Mouse (Mus musculus): ENCODE results near the gene Fam229a. TPM values are rescaled to one million over a fixed set of nuclear protein-coding genes. Genes with fewer than 3 reads are reported as not detected.
"Not testable (repeated sequence)": the region's sequence is repeated elsewhere in the genome, so short reads cannot be mapped to it uniquely, and the experiment has no call there.

Fam229a gene
- polyA plus RNA-seq, 1 experiment, result 0.88 TPM

DNA sequence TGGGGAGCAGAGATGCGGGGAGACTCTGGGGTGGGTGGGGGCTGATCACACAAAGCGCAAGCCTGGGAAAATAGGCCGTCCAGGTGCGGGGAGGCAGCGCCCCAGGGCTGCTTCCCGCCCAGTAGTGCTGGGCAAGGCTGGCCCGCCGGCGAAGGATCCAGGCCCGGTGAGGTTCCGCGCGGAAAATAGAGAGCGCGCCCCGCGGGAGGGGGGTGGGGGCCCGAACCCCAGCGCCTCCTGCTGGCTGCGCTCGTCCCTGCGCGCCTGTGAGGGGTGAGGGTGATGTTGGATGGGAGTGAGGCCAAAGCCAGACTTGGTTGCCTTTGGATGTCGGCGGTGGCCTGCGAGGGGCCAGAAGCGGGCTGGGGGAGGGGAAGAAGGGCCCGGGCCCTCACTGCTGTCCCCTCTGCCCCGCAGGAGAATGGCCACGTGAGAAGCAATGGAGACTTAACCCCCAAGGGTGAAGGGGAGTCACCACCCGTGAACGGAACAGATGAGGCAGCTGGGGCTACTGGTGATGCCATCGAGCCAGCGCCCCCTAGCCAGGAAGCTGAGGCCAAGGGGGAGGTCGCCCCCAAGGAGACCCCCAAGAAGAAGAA, 23.4 kb downstream of the Fam229a start:
- peak overlapping the region; percentile 56 for H3K4me3 ChIP-seq (ENCODE audit: insufficient read depth, low read length)
- TF ChIP-seq CTCF (IDR thresholded peaks at IDR 0.05; ENCODE audit: extremely low read depth, insufficient read depth, low read length) (0 out of 2 replicates have a peak, but pooled peaks have one; percentile 34), POLR2A (IDR thresholded peaks at IDR 0.05; ENCODE audit: extremely low read depth, insufficient read depth, low read length) (no peak)
- H3K27ac ChIP-seq (ENCODE audit: insufficient read depth, low read length), result no peak overlapping the region
- no peaks in the 10 kb centered on the region for H3K4me1 ChIP-seq (ENCODE audit: control insufficient read depth, insufficient read depth, low read length)

GRCm38 (mm10) chr4:129516925-129517324, 25.9 kb downstream of the Fam229a start:
- no peaks in the 10 kb centered on the region for H3K4me1 ChIP-seq (ENCODE audit: control insufficient read depth, insufficient read depth, low read length)
- no peak overlapping the region for H3K27ac ChIP-seq (ENCODE audit: insufficient read depth, low read length)
- TF ChIP-seq POLR2A (IDR thresholded peaks at IDR 0.05; ENCODE audit: extremely low read depth, insufficient read depth, low read length) (no peak), CTCF (IDR thresholded peaks at IDR 0.05; ENCODE audit: extremely low read depth, insufficient read depth, low read length) (no peak)
- no peak overlapping the region for H3K4me3 ChIP-seq (ENCODE audit: insufficient read depth, low read length)

DNA sequence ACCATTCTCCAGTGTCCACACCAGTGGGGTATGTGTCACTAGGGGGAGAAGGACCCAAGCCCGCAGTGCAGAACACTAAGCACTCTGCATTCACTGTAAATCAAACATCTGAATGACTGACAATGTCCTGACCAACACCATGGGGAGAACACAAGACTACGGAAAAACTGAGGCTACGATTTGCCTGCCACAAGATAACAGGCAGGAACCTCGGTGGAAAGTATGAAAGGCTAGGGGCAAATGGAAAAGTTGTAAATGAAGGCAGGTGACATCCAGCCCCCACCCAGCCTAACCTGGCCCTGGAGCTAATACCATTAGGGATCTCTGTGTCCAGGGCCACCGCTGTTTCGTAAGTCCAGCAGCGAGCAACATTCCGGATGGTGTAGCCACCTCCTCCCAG, 27.5 kb downstream of the Fam229a start:
- Histone ChIP-seq H3K4me3 (ENCODE audit: insufficient read depth, low read length) (no peak overlapping the region), H3K4me1 (ENCODE audit: control insufficient read depth, insufficient read depth, low read length) (no peaks in the 10 kb centered on the region), H3K27ac (ENCODE audit: insufficient read depth, low read length) (no peak overlapping the region)
- TF ChIP-seq CTCF (IDR thresholded peaks at IDR 0.05; ENCODE audit: extremely low read depth, insufficient read depth, low read length) (no peak), POLR2A (IDR thresholded peaks at IDR 0.05; ENCODE audit: extremely low read depth, insufficient read depth, low read length) (no peak)

DNA sequence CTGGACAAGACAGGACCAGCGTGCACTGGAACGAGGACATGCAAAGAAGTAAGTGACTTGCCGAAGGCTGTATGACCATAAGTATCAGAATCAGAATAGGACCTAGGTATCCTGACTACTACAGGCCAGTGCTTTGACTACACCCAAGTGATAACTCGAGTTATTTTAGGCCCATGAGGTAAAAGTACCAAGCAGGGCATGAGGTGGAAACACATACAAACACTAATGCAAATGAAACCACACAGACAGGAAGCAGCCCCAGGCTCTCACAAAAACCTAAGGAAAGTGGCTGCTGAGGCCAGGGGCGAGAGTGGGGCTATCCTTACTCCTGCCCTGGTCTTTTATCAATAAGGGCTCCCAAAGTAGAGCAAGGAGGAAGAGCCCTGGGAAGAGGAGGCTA, 34.3 kb downstream of the Fam229a start:
- H3K27ac ChIP-seq (ENCODE audit: insufficient read depth, low read length), result no peak overlapping the region
- H3K4me3 ChIP-seq (ENCODE audit: insufficient read depth, low read length), result no peak overlapping the region
- H3K4me1 ChIP-seq (ENCODE audit: control insufficient read depth, insufficient read depth, low read length), result no peaks in the 10 kb centered on the region
- no peak for TF ChIP-seq CTCF (IDR thresholded peaks at IDR 0.05; ENCODE audit: extremely low read depth, insufficient read depth, low read length)
- TF ChIP-seq POLR2A (IDR thresholded peaks at IDR 0.05; ENCODE audit: extremely low read depth, insufficient read depth, low read length), result no peak

DNA sequence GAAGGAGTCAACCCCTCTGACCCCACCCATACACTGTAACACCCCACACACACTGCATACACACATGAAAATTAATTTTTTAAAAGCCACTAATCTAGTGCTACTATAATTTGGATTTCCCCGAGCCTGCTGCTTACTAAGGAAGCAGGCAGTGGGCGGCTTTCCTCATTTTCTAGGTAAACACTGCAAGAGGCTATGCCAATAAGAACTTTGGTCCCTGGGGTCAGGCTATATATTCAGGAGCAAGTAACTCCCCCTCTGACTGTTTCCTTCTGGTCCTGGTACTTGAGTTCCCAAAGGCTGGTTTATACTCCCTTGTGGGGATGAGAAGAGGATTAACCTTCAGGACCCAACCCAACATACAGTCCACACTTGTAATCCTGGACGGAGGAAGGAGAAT, 34.9 kb downstream of the Fam229a start:
- no peak overlapping the region for H3K27ac ChIP-seq (ENCODE audit: insufficient read depth, low read length)
- no peak for TF ChIP-seq CTCF (IDR thresholded peaks at IDR 0.05; ENCODE audit: extremely low read depth, insufficient read depth, low read length)
- no peak for TF ChIP-seq POLR2A (IDR thresholded peaks at IDR 0.05; ENCODE audit: extremely low read depth, insufficient read depth, low read length)
- H3K4me3 ChIP-seq (ENCODE audit: insufficient read depth, low read length), result no peak overlapping the region
- no peaks in the 10 kb centered on the region for H3K4me1 ChIP-seq (ENCODE audit: control insufficient read depth, insufficient read depth, low read length)

- not testable (repeated sequence) for H3K4me1 ChIP-seq (ENCODE audit: control insufficient read depth, insufficient read depth, low read length); H3K27ac ChIP-seq (ENCODE audit: insufficient read depth, low read length); H3K4me3 ChIP-seq (ENCODE audit: insufficient read depth, low read length)
Measured at GRCm38 (mm10) chr4:129528901-129529300, 37.9 kb downstream of the Fam229a start.

GRCm38 (mm10) chr4:129540012-129540411, 49.0 kb downstream of the Fam229a start:
- Histone ChIP-seq H3K4me1 (ENCODE audit: control insufficient read depth, insufficient read depth, low read length) (0 out of 2 replicates have a peak, but pooled peaks cover 2% of the 10 kb centered on the region), H3K4me3 (ENCODE audit: insufficient read depth, low read length) (no peak overlapping the region), H3K27ac (ENCODE audit: insufficient read depth, low read length) (no peak overlapping the region)
- no peak for TF ChIP-seq POLR2A (IDR thresholded peaks at IDR 0.05; ENCODE audit: extremely low read depth, insufficient read depth, low read length)
- TF ChIP-seq CTCF (IDR thresholded peaks at IDR 0.05; ENCODE audit: extremely low read depth, insufficient read depth, low read length), result no peak

Other genes starting within 250 kb of the Fam229a start
- 14.4 and 15.0 TPM in 2 replicates for gene C77080, start 229.8 kb upstream of the Fam229a start, polyA plus RNA-seq (2012; rRNA removed)
- gene Sync, start 203.6 kb upstream of the Fam229a start, polyA plus RNA-seq (2012; rRNA removed), result 0.98 and 1.1 TPM in 2 replicates
- gene Rbbp4, start 155.8 kb upstream of the Fam229a start, polyA plus RNA-seq (2012; rRNA removed), result 64.5 and 65.4 TPM in 2 replicates
- 29.6 and 31.5 TPM in 2 replicates for gene Zbtb8os, start 155.5 kb upstream of the Fam229a start, polyA plus RNA-seq (2012; rRNA removed)
- 8.8 and 8.9 TPM in 2 replicates for gene Zbtb8a, start 113.1 kb upstream of the Fam229a start, polyA plus RNA-seq (2012; rRNA removed)
- 2.5 and 3.0 TPM in 2 replicates for gene Zbtb8b, start 50.3 kb upstream of the Fam229a start, polyA plus RNA-seq (2012; rRNA removed)
- 27.9 and 28.3 TPM in 2 replicates for gene Bsdc1, start 29.6 kb upstream of the Fam229a start, polyA plus RNA-seq (2012; rRNA removed)
- gene Tssk3, start 168 bp upstream of the Fam229a start, polyA plus RNA-seq (2012; rRNA removed), result 0.19 and 0.36 TPM in 2 replicates
- 129 and 134 TPM in 2 replicates for gene Marcksl1, start 22.4 kb downstream of the Fam229a start, polyA plus RNA-seq (2012; rRNA removed)
- 55.4 and 61.7 TPM in 2 replicates for gene Hdac1, start 51.5 kb downstream of the Fam229a start, polyA plus RNA-seq (2012; rRNA removed)
- 2.3 and 3.3 TPM in 2 replicates for gene Lck, start 82.5 kb downstream of the Fam229a start, polyA plus RNA-seq (2012; rRNA removed)
- 0.98 and 1.2 TPM in 2 replicates for gene Fam167b, start 87.4 kb downstream of the Fam229a start, polyA plus RNA-seq (2012; rRNA removed)
- 228 and 229 TPM in 2 replicates for gene Eif3i, start 109.5 kb downstream of the Fam229a start, polyA plus RNA-seq (2012; rRNA removed)
- 143 and 148 TPM in 2 replicates for gene Tmem234, start 109.5 kb downstream of the Fam229a start, polyA plus RNA-seq (2012; rRNA removed)
- 11.1 and 11.3 TPM in 2 replicates for gene Dcdc2b, start 123.1 kb downstream of the Fam229a start, polyA plus RNA-seq (2012; rRNA removed)
- 34.9 and 35.4 TPM in 2 replicates for gene Iqcc, start 127.9 kb downstream of the Fam229a start, polyA plus RNA-seq (2012; rRNA removed)
- 89.1 and 99.2 TPM in 2 replicates for gene Ccdc28b, start 132.8 kb downstream of the Fam229a start, polyA plus RNA-seq (2012; rRNA removed)
- gene Txlna, start 149.9 kb downstream of the Fam229a start, polyA plus RNA-seq (2012; rRNA removed), result 32.2 and 33.4 TPM in 2 replicates
- gene Kpna6, start 181.6 kb downstream of the Fam229a start, polyA plus RNA-seq (2012; rRNA removed), result 50.6 and 52.9 TPM in 2 replicates
- 20.2 and 21.1 TPM in 2 replicates for gene Tmem39b, start 205.6 kb downstream of the Fam229a start, polyA plus RNA-seq (2012; rRNA removed)

All from cortical plate, adult 2 months (tissue).